Mouse (Mus musculus) lung, embryonic 15.5 days (tissue): ENCODE results near the gene Nrp2. TPM values are rescaled to one million over a fixed set of nuclear protein-coding genes. Genes with fewer than 3 reads are reported as not detected.
A peak's percentile ranks its signal among the peaks of the same experiment; 100 is the strongest.

ENCODE experiments used
- ATAC-seq: fragments of 200-750 bp; cut with Nextera tagmentation; 2 replicates; pipeline ENCODE4 v1.8.0; 2017; ENCODE audit warnings: moderate number of reproducible peaks, borderline replicate concordance; ENCODE audit not compliant: low FRiP score, low TSS enrichment; ENCODE audit errors: extremely low read depth
- H3K27ac ChIP-seq: fragments of 300-500 bp; sonication (generic); 2 replicates; pipeline ENCODE4 v1.5.1; 2015; ENCODE audit warnings: moderate library complexity, mild to moderate bottlenecking, inconsistent platforms
- H3K27me3 ChIP-seq: fragments of 300-500 bp; sonication (generic); 2 replicates; pipeline ENCODE4 v1.6.1; 2015; ENCODE audit warnings: inconsistent platforms
- H3K36me3 ChIP-seq: fragments of 300-500 bp; sonication (generic); 2 replicates; pipeline ENCODE4 v1.6.1; 2015; ENCODE audit warnings: inconsistent platforms
- H3K4me1 ChIP-seq: fragments of 300-500 bp; sonication (generic); 2 replicates; pipeline ENCODE4 v1.6.1; 2015; ENCODE audit warnings: inconsistent platforms
- H3K4me2 ChIP-seq: fragments of 300-500 bp; sonication (generic); 2 replicates; pipeline ENCODE4 v1.6.1; 2015; ENCODE audit warnings: inconsistent platforms, mild to moderate bottlenecking, moderate library complexity
- H3K4me3 ChIP-seq: fragments of 300-500 bp; sonication (generic); 2 replicates; pipeline ENCODE4 v1.5.1; 2015; ENCODE audit warnings: mild to moderate bottlenecking, inconsistent platforms
- H3K9ac ChIP-seq: fragments of 300-500 bp; sonication (generic); 2 replicates; pipeline ENCODE4 v1.6.1; 2015; ENCODE audit warnings: inconsistent platforms
- H3K9me3 ChIP-seq: fragments of 300-500 bp; sonication (generic); 2 replicates; pipeline ENCODE4 v1.6.1; 2016; ENCODE audit warnings: inconsistent platforms
- WGBS: fragments of 180-500 bp; shearing (Covaris S2); methylation state at CpG from one replicate; pipeline ENCODE4 v1.1.7; 2015; 5-methylcytosine and 5-hydroxymethylcytosine counted together
- polyA plus RNA-seq: library from polyadenylated mRNA; unstranded; fragments of >200 nt; fragmentation: Nextera tagmentation; extraction: Ambion mirVana; gene quantifications from 2 replicates; pipeline ENCODE4 v1.2.1, GENCODE M21; 2015

Nrp2 gene
- polyA plus RNA-seq, 1 experiment from 2014 or later = 12.4 TPM

GRCm38 (mm10) chr1:62718750-62719149 lies 15.7 kb downstream of the Nrp2 start:
- no peaks in the 10 kb centered on the region for H3K9me3 ChIP-seq
- no peak overlapping the region for H3K27ac ChIP-seq
- no peak overlapping the region for H3K4me3 ChIP-seq
- H3K4me1 ChIP-seq = peaks cover 5% of the 10 kb centered on the region; the same call in 1 of the 2 replicates
- no peaks in the 10 kb centered on the region for H3K27me3 ChIP-seq
- H3K4me2 ChIP-seq = no peak overlapping the region
- 75% methylated on average over 8 of the region's 8 CpGs for WGBS
- no peak for ATAC-seq
- no peaks in the 10 kb centered on the region for H3K36me3 ChIP-seq
- H3K9ac ChIP-seq = no peak overlapping the region

DNA sequence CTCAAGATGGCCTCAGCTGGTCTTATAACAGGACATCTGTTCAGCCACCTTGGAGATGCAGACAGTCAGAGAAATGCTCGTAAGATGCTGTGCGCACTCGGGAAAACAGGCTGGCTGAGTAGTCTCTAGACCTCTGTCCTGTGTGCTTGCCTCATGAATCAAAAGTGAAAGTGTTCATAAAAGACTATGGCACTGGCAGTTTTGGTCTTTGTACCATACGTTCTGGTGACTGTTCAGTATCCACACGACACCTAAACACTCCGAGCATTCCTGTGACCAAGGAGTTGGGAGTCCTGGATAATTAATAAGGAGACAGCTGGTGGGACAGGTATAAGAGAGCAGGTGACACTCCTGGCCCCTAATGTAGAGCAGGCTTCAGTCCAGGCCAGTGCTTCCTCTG lies 16.7 kb downstream of the Nrp2 start:
- 86% methylated on average over 6 of the region's 6 CpGs for WGBS
- H3K4me1 ChIP-seq = peaks cover 12% of the 10 kb centered on the region; the same call in 1 of the 2 replicates
- H3K36me3 ChIP-seq = no peaks in the 10 kb centered on the region
- no peak overlapping the region for H3K9ac ChIP-seq
- no peak for ATAC-seq
- no peaks in the 10 kb centered on the region for H3K27me3 ChIP-seq
- no peaks in the 10 kb centered on the region for H3K9me3 ChIP-seq
- no peak overlapping the region for H3K4me2 ChIP-seq
- no peak overlapping the region for H3K27ac ChIP-seq
- no peak overlapping the region for H3K4me3 ChIP-seq

DNA sequence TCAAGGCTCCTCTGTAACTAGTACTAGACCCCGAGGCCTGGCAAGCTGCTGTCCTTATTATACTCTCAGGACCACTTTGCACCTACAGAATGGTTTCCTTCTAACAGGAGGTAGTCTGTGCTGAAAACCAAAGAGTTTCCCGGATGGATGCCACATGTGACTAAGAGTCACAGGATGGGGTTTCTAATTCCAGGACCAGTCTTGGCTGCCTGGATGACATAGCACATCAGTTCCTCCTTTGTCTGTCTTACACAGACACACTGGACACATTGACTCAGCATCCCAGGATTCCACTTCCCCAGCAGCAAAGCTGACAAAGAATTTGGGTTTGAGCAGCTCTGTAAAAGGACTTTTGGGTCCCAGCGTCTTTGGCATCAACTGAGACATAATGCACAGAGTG lies 17.1 kb downstream of the Nrp2 start:
- H3K9me3 ChIP-seq = no peaks in the 10 kb centered on the region

DNA sequence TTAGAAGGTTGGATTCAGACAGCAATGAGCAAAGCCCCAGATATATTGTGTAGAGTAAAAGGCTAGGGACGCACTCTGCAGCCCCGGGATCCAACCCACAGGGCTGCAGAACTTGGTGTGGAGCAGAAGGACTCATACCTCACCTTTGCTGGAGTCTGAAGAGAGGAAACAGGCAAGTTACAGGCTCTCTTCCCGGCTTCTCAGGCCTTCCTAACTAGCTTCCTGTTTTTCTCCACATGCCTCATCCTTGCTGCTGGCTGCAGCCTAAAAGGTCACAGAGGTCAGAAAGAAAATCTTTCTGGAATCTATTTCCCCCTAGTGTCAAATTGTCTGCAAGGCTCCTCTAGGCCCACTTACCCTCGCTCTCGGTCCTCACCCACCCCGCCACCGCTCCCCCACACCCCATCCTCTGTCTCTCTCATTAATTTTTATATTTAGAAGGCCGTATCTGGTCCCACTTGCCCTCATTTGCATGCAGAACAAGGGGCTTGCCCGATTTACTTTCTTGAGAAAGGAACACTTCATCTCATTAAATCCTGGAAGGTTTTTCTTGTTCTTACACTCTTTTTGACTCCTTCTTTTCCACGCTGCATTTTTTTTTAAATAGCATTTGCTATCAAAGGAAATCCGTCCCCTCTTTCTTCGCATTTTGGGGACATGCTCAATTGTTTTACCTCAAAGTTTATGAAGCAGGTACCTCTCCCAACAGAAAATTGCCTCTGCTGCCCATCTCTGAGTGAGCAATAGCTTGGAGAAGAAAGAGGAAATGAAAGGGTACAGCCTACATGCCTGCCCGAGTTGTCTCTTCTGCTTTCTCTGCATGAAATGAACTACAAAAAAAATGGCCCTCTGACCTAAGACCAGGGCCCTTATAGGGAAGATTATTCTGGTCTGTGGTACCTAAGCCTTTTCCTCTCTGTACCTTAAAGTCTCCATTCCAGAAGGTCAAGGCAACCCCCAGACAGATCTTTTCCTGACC lies 17.9 kb downstream of the Nrp2 start:
- H3K36me3 ChIP-seq = no peaks in the 10 kb centered on the region
- H3K9ac ChIP-seq = no peak overlapping the region
- H3K4me1 ChIP-seq = peaks cover 15% of the 10 kb centered on the region; the same call in 1 of the 2 replicates
- no peak for ATAC-seq
- H3K9me3 ChIP-seq = no peaks in the 10 kb centered on the region
- no peak overlapping the region for H3K4me2 ChIP-seq
- no peak overlapping the region for H3K4me3 ChIP-seq
- peak overlapping the region; percentile 20; the same call in 1 of the 2 replicates for H3K27ac ChIP-seq
- no peaks in the 10 kb centered on the region for H3K27me3 ChIP-seq
- WGBS = 66% methylated on average over 13 of the region's 13 CpGs

More for the DNA sequence above, 17.1 kb downstream of the Nrp2 start:
- ATAC-seq = no peak
- H3K27me3 ChIP-seq = no peaks in the 10 kb centered on the region
- 76% methylated on average over 3 of the region's 3 CpGs for WGBS
- H3K9ac ChIP-seq = no peak overlapping the region
- H3K4me2 ChIP-seq = no peak overlapping the region
- H3K36me3 ChIP-seq = no peaks in the 10 kb centered on the region
- H3K4me1 ChIP-seq = peaks cover 15% of the 10 kb centered on the region; the same call in 1 of the 2 replicates
- H3K4me3 ChIP-seq = no peak overlapping the region
- peak overlapping the region; percentile 20; the same call in 1 of the 2 replicates for H3K27ac ChIP-seq

- H3K4me2 ChIP-seq = no peak overlapping the region
- H3K9ac ChIP-seq = no peak overlapping the region
- H3K27ac ChIP-seq = no peak overlapping the region
- H3K27me3 ChIP-seq = no peaks in the 10 kb centered on the region
- H3K9me3 ChIP-seq = no peaks in the 10 kb centered on the region
- peaks cover 12% of the 10 kb centered on the region; the same call in 1 of the 2 replicates for H3K4me1 ChIP-seq
- no peaks in the 10 kb centered on the region for H3K36me3 ChIP-seq
- no peak overlapping the region for H3K4me3 ChIP-seq
- 76% methylated on average over 7 of the region's 7 CpGs for WGBS
- ATAC-seq = no peak
Observed at GRCm38 (mm10) chr1:62721706-62722187, 18.7 kb downstream of the Nrp2 start.

GRCm38 (mm10) chr1:62722526-62722925 lies 19.4 kb downstream of the Nrp2 start:
- H3K4me2 ChIP-seq = no peak overlapping the region
- no peak overlapping the region for H3K9ac ChIP-seq
- H3K36me3 ChIP-seq = no peaks in the 10 kb centered on the region
- no peak overlapping the region for H3K27ac ChIP-seq
- H3K27me3 ChIP-seq = no peaks in the 10 kb centered on the region
- ATAC-seq = no peak
- H3K4me3 ChIP-seq = no peak overlapping the region
- WGBS = 73% methylated on average over 8 of the region's 8 CpGs
- H3K4me1 ChIP-seq = peaks cover 16% of the 10 kb centered on the region; the same call in 1 of the 2 replicates
- no peaks in the 10 kb centered on the region for H3K9me3 ChIP-seq

- peaks cover 22% of the 10 kb centered on the region; the same call in 1 of the 2 replicates for H3K4me1 ChIP-seq
- ATAC-seq = no peak
- peak overlapping the region; percentile 75 for H3K27ac ChIP-seq
- H3K4me3 ChIP-seq = no peak overlapping the region
- no peak overlapping the region for H3K4me2 ChIP-seq
- H3K36me3 ChIP-seq = no peaks in the 10 kb centered on the region
- no peaks in the 10 kb centered on the region for H3K9me3 ChIP-seq
- no peak overlapping the region for H3K9ac ChIP-seq
- WGBS = 73% methylated on average over 5 of the region's 5 CpGs
- no peaks in the 10 kb centered on the region for H3K27me3 ChIP-seq
Observed at GRCm38 (mm10) chr1:62723891-62724290, 20.8 kb downstream of the Nrp2 start.

DNA sequence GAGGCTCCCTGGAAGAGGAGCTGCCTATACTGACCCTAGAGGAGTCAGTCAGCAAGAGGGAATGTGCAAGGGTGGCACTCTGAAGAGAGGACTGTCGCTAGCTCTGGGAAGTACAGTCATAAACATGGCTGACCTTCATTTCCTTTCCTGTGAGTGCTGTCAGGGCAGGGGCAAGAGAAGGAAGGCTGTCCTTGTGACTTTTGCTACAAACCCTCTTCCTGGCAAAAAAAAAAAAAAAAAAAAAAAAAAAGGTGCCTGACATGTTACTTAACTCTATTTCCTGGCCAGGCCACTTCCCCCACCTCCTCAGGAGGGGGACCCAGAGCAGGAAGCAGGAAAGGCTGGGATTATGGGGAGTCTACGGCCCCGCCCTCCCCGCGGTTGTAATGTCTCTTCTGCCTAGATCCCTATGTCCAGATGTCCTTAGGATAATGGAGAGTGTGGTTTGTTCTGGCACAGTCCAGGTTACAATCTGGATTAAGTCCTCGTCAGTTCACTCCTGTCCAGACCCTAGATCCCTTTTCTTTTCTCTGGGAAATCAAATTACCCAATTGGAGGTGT lies 21.5 kb downstream of the Nrp2 start:
- 65% methylated on average over 6 of the region's 6 CpGs for WGBS
- Histone ChIP-seq H3K9me3 (no peaks in the 10 kb centered on the region), H3K36me3 (no peaks in the 10 kb centered on the region), H3K4me2 (no peak overlapping the region), H3K4me1 (peaks cover 28% of the 10 kb centered on the region), H3K9ac (no peak overlapping the region), H3K4me3 (no peak overlapping the region), H3K27me3 (no peaks in the 10 kb centered on the region), H3K27ac (peak overlapping the region; percentile 75)
- peak; percentile 61 for ATAC-seq

GRCm38 (mm10) chr1:62725032-62725678 lies 22.1 kb downstream of the Nrp2 start:
- Histone ChIP-seq H3K36me3 (no peaks in the 10 kb centered on the region), H3K4me1 (peaks cover 33% of the 10 kb centered on the region), H3K4me2 (no peak overlapping the region), H3K9me3 (no peaks in the 10 kb centered on the region), H3K27me3 (no peaks in the 10 kb centered on the region), H3K27ac (peak overlapping the region; percentile 69), H3K9ac (no peak overlapping the region), H3K4me3 (no peak overlapping the region)
- 0 out of 2 replicates have a peak, but pooled peaks have one; percentile 28 for ATAC-seq
- 53% methylated on average over 10 of the region's 10 CpGs for WGBS

DNA sequence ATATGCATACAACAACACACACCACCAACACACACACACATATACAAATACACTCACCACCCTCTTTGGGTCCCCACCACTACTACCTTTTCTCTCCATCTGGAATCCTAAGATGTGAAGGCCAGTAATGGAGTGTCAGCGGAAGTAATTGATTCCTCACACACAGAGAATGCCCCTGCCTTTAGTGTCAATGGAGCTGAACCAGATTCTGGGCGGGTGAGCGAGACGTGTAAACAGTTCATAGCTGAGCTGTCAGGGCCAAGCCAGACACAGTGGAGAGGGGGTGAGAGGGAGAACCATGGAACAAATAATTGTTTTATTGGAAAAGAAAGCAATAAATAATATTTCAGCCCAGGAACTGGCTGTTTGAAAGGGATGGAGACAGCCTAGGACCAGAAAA lies 24.1 kb downstream of the Nrp2 start:
- no peak for ATAC-seq
- no peaks in the 10 kb centered on the region for H3K36me3 ChIP-seq
- 31% methylated on average over 4 of the region's 4 CpGs for WGBS
- no peaks in the 10 kb centered on the region for H3K27me3 ChIP-seq
- no peak overlapping the region for H3K9ac ChIP-seq
- no peak overlapping the region for H3K4me2 ChIP-seq
- H3K4me3 ChIP-seq = no peak overlapping the region
- no peak overlapping the region for H3K27ac ChIP-seq
- no peaks in the 10 kb centered on the region for H3K9me3 ChIP-seq
- H3K4me1 ChIP-seq = peaks cover 33% of the 10 kb centered on the region

- Histone ChIP-seq H3K27ac (no peak overlapping the region), H3K4me3 (no peak overlapping the region), H3K9me3 (no peaks in the 10 kb centered on the region), H3K9ac (no peak overlapping the region), H3K27me3 (no peaks in the 10 kb centered on the region), H3K4me2 (no peak overlapping the region), H3K36me3 (no peaks in the 10 kb centered on the region), H3K4me1 (peaks cover 33% of the 10 kb centered on the region)
- WGBS = 55% methylated on average over 6 of the region's 6 CpGs
- ATAC-seq = no peak
Observed at GRCm38 (mm10) chr1:62728421-62728820, 25.3 kb downstream of the Nrp2 start.
